Mouse (Mus musculus): ENCODE measurements around the gene Nop58. TPM values are rescaled to one million over a fixed set of nuclear protein-coding genes. Genes with fewer than 3 reads are reported as not detected.
A peak's percentile ranks its signal among the peaks of the same experiment; 100 is the strongest.

Gene Nop58
- polyA plus RNA-seq, 1 experiment from 2014 or later, result 182 TPM

- Histone ChIP-seq H3K9me3 (no peaks in the 10 kb centered on the region), H3K4me3 (replicated peaks) (peak overlapping the region; percentile 99), H3K4me2 (replicated peaks) (peak overlapping the region; percentile 84), H3K27ac (peak overlapping the region; percentile 99), H3K27me3 (no peaks in the 10 kb centered on the region), H3K9ac (replicated peaks) (peak overlapping the region; percentile 97), H3K4me1 (replicated peaks) (peaks cover 35% of the 10 kb centered on the region), H3K36me3 (0 out of 2 replicates have a peak, but pooled peaks cover 3% of the 10 kb centered on the region)
- no peak for ATAC-seq
- under 1% methylated on average over 27 of the region's 27 CpGs for WGBS
Observed at GRCm38 (mm10) chr1:59764407-59764971, 79.7 kb downstream of the Nop58 start.

- H3K4me2 ChIP-seq (replicated peaks), result peak overlapping the region; percentile 84
- H3K4me3 ChIP-seq (replicated peaks), result peak overlapping the region; percentile 99
- H3K27me3 ChIP-seq, result no peaks in the 10 kb centered on the region
- H3K36me3 ChIP-seq, result 0 out of 2 replicates have a peak, but pooled peaks cover 3% of the 10 kb centered on the region
- peaks cover 41% of the 10 kb centered on the region for H3K4me1 ChIP-seq (replicated peaks)
- H3K9me3 ChIP-seq, result no peaks in the 10 kb centered on the region
- no peak overlapping the region for H3K27ac ChIP-seq
- 7% methylated on average over 4 of the region's 4 CpGs for WGBS
- H3K9ac ChIP-seq (replicated peaks), result peak overlapping the region; percentile 57; the same call in 1 of the 2 replicates
- ATAC-seq, result no peak
Observed at GRCm38 (mm10) chr1:59765279-59765678, 80.5 kb downstream of the Nop58 start.

DNA sequence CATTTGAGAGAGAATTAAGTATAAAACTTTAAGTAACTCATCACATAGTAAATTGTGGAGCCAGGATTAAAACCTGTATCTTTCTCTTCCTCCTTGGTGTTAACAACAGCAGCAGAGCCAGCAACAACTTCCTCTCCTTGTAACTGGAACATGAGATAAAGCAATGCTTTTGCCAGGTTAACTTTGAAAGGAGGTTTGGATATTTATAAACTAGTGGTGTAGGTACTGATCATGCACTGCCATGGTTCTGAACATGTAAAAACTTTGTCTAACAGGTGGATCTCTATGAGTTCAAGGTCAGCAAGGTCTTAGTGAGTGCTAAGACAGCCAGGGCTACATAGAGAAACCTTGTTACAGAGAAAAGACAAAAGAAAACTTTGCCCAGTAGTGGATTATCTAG, 81.9 kb downstream of the Nop58 start:
- H3K4me2 ChIP-seq (replicated peaks), result peak overlapping the region; percentile 79
- no peak overlapping the region for H3K27ac ChIP-seq
- H3K27me3 ChIP-seq, result no peaks in the 10 kb centered on the region
- no peaks in the 10 kb centered on the region for H3K9me3 ChIP-seq
- no peak for ATAC-seq
- peaks cover 49% of the 10 kb centered on the region for H3K4me1 ChIP-seq (replicated peaks)
- peak overlapping the region; percentile 43 for H3K4me3 ChIP-seq (replicated peaks)
- 0 out of 2 replicates have a peak, but pooled peaks cover 3% of the 10 kb centered on the region for H3K36me3 ChIP-seq
- peak overlapping the region; percentile 32; the same call in 1 of the 2 replicates for H3K9ac ChIP-seq (replicated peaks)

Other genes starting within 250 kb of the Nop58 start
- gene Fzd7, start 202.5 kb upstream of the Nop58 start, polyA plus RNA-seq (2015; fragmentation: Nextera tagmentation; extraction: Ambion mirVana), result 2.7 and 4.0 TPM in 2 replicates
- 7.2 and 8.8 TPM in 2 replicates for gene Gm973, start 168.7 kb upstream of the Nop58 start, polyA plus RNA-seq (2015; fragmentation: Nextera tagmentation; extraction: Ambion mirVana)
- gene Sumo1, start 14.1 kb upstream of the Nop58 start, polyA plus RNA-seq (2015; fragmentation: Nextera tagmentation; extraction: Ambion mirVana), result 453 and 473 TPM in 2 replicates
- 10.9 and 13.0 TPM in 2 replicates for gene Bmpr2, start 78.4 kb downstream of the Nop58 start, polyA plus RNA-seq (2015; fragmentation: Nextera tagmentation; extraction: Ambion mirVana)
- gene Fam117b, start 228.0 kb downstream of the Nop58 start, polyA plus RNA-seq (2015; fragmentation: Nextera tagmentation; extraction: Ambion mirVana), result 27.6 and 29.1 TPM in 2 replicates